Mouse (Mus musculus) spleen, postnatal 4 days (tissue): ENCODE data around the gene Robo2.
"Not testable (repeated sequence)": the region's sequence is repeated elsewhere in the genome, so short reads cannot be mapped to it uniquely, and the experiment has no call there.

Experiments
- DNase-seq, 2 experiments: peaks; one replicate each; pipeline ENCODE4 v3.0.0; 2022; ENCODE audit warnings: low spot score in 2 of 2

The Robo2 gene

GRCm38 (mm10) chr16:74200705-74201104 is 210.9 kb downstream of the Robo2 start:
- no peak for DNase-seq

- DNase-seq, result no peak
Measured at GRCm38 (mm10) chr16:74200024-74200703, 211.5 kb downstream of the Robo2 start.

GRCm38 (mm10) chr16:74192979-74193554 is 218.6 kb downstream of the Robo2 start:
- DNase-seq, result no peak

DNA sequence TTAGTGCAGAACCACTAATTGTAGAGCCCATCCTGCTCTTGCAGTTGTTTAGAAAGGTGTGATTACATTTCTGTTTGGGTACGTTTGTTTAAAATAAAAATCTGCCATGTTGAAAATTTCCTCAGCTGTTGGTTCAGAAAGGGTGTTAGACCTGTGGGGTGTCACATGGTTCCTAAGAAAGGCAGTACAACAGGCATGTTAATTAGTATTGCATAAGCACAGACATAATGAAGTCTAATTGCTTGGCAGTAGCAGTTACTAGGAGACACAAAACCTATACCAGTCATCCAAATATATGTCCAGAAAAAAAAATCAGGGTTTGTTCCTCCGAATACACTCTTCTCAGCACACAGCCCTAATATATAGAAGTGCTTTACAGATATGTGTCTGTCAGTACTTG is 220.0 kb downstream of the Robo2 start:
- DNase-seq, result no peak

GRCm38 (mm10) chr16:74182509-74183113 is 229.0 kb downstream of the Robo2 start:
- DNase-seq, result no peak

DNA sequence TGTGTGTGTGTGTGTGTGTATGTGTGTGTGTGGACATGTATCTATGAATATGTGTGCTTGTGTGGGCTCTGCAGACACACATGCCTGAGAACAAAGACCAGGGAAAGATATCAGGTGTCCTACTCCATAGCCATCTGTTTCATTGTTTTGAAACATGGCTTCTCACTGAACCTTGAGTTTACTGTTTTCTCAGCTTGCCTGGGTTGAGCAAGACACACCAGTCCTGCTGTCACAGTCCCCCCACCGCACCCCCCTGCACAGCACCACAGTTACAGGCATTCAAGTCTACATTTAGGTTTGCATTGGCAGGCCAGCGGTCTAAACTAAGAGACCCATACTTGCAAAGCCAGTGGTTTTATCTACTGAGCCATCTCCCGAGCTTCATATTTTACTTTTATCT is 239.0 kb downstream of the Robo2 start:
- DNase-seq, result no peak

GRCm38 (mm10) chr16:74169642-74170041 is 242.0 kb downstream of the Robo2 start:
- no peak for DNase-seq

DNA sequence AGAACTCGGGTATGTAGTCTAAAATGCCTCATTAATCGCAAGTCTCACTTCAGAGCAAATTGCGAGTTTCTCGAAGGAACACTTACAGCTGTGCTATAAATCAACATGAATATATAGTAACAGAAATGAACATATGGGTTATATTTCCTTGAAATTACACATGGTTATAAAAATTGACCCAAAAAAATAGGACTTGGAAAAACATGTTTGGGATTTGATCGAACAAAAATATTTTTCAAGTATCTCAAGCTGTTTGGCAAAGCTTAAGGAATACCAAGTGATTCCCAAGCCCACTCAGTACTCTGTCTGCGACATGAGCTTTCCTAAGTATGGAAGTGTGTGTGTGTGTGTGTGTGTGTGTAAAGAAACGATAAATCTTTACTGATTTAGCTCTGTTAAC is 242.5 kb downstream of the Robo2 start:
- DNase-seq, result no peak

GRCm38 (mm10) chr16:74167832-74168231 is 243.8 kb downstream of the Robo2 start:
- no peak for DNase-seq

- no peak for DNase-seq
Measured at GRCm38 (mm10) chr16:74162041-74162440, 249.6 kb downstream of the Robo2 start.

GRCm38 (mm10) chr16:74159189-74159588 is 252.4 kb downstream of the Robo2 start:
- DNase-seq, result no peak

GRCm38 (mm10) chr16:74136181-74136580 is 275.4 kb downstream of the Robo2 start:
- no peak for DNase-seq

GRCm38 (mm10) chr16:74132833-74133232 is 278.8 kb downstream of the Robo2 start:
- no peak for DNase-seq

DNA sequence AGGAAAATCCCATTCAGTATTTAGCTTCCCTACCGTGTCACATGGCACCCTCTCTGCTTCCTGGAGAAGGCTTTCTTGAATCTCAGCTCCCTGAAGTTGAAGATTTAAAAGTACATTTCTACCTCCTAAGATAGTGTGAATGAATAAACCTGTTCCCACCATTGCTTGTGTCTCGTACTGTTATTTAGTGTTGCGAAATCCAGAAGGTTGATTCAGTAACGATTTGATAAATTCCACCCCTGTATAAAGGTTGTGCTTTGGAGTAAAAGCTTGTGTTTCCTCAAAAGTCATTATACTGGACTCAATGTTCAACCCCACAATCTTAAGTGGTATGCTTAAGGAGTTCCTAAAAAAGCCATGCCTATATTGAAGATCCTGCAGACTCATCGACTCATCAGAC is 280.3 kb downstream of the Robo2 start:
- DNase-seq, result no peak

- no peak for DNase-seq
Measured at GRCm38 (mm10) chr16:74128443-74128983, 283.1 kb downstream of the Robo2 start.

- no peak for DNase-seq
Measured at GRCm38 (mm10) chr16:74113155-74113554, 298.5 kb downstream of the Robo2 start.

DNA sequence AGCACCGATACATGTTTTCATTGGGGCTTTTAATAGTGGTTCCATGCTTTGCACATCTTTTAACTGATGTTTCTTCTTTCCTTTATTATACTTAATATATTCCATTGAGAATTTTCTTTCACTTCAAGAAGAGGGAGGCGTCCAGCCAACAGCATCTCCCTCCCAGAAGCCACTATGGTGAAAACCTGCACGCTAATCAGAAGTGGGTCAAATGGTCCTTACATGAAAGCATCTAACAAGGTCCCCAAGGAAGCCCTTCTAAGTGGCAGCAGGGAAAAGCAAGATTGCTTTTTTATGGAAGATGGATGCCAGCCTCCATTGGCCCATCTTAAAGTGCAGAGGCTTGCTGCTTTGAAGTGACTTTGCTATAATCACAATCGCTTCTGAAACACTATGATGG is 300.5 kb downstream of the Robo2 start:
- DNase-seq, result no peak

DNA sequence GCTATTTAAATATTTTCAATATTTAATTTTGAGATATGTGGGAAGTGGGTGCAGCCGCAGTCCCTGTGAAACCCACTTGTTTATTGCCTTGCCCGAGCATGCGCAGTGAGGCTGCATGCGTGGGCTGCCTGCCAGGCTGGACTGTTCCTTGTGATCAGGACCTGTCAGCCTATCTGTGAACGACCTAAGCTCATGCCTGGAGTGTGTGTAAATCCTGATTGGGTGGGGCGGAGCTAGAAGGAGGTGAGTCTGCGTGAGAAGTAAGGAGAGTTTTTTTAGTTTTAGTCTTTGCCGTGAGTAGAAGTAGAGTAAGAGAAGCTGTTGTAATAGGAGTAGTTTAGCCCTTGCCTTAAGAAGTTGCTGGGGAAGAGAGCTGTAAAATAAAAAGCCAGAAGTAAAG is 307.2 kb downstream of the Robo2 start:
- not testable (repeated sequence) for DNase-seq

- no peak for DNase-seq
Measured at GRCm38 (mm10) chr16:74092997-74093801, 318.4 kb downstream of the Robo2 start.

GRCm38 (mm10) chr16:74089951-74090350 is 321.7 kb downstream of the Robo2 start:
- no peak for DNase-seq

GRCm38 (mm10) chr16:74084188-74084587 is 327.4 kb downstream of the Robo2 start:
- no peak for DNase-seq

GRCm38 (mm10) chr16:74072671-74073070 is 339.0 kb downstream of the Robo2 start:
- no peak for DNase-seq
